Mouse (Mus musculus) forebrain, embryonic 13.5 days (tissue): ENCODE measurements around the gene Olfr1347. TPM values are rescaled to one million over a fixed set of nuclear protein-coding genes. Genes with fewer than 3 reads are reported as not detected.

Experiments used
- ATAC-seq: fragments of 200-750 bp; cut with Nextera tagmentation; 2 replicates; pipeline ENCODE4 v1.8.0; 2017
- H3K27ac ChIP-seq: fragments of 300-500 bp; sonication (generic); 2 replicates; pipeline ENCODE4 v1.5.1; 2015; ENCODE audit warnings: inconsistent platforms, mild to moderate bottlenecking, moderate library complexity
- H3K27me3 ChIP-seq: fragments of 300-500 bp; sonication (generic); 2 replicates; pipeline ENCODE4 v1.6.1; 2015; ENCODE audit warnings: mild to moderate bottlenecking, inconsistent platforms
- H3K36me3 ChIP-seq: fragments of 300-500 bp; sonication (generic); 2 replicates; pipeline ENCODE4 v1.6.1; 2015; ENCODE audit warnings: mild to moderate bottlenecking, inconsistent platforms; ENCODE audit not compliant: poor library complexity, severe bottlenecking
- H3K4me1 ChIP-seq: fragments of 300-500 bp; sonication (generic); 2 replicates; pipeline ENCODE4 v1.6.1; 2015; ENCODE audit warnings: inconsistent platforms
- H3K4me2 ChIP-seq: fragments of 300-500 bp; sonication (generic); 2 replicates; pipeline ENCODE4 v1.6.1; 2015; ENCODE audit warnings: inconsistent platforms, mild to moderate bottlenecking, moderate library complexity
- H3K4me3 ChIP-seq: fragments of 300-500 bp; sonication (generic); 2 replicates; pipeline ENCODE4 v1.5.1; 2015; ENCODE audit warnings: mild to moderate bottlenecking, inconsistent platforms
- H3K9ac ChIP-seq: fragments of 300-500 bp; sonication (generic); 2 replicates; pipeline ENCODE4 v1.6.1; 2015; ENCODE audit warnings: mild to moderate bottlenecking, inconsistent platforms
- H3K9me3 ChIP-seq: fragments of 300-500 bp; sonication (generic); replicated peaks from 2 replicates; pipeline ENCODE4 v1.6.1; 2016; ENCODE audit warnings: inconsistent platforms
- WGBS: fragments of 180-500 bp; shearing (Covaris S2); methylation state at CpG from one replicate; pipeline ENCODE4 v1.1.7; 2015; 5-methylcytosine and 5-hydroxymethylcytosine counted together
- polyA plus RNA-seq: library from polyadenylated mRNA; unstranded; fragments of >200 nt; fragmentation: Nextera tagmentation; extraction: Ambion mirVana; gene quantifications from 2 replicates; pipeline ENCODE4 v1.2.1, GENCODE M21; 2015

The Olfr1347 gene
- polyA plus RNA-seq, 1 experiment from 2014 or later = not detected

DNA sequence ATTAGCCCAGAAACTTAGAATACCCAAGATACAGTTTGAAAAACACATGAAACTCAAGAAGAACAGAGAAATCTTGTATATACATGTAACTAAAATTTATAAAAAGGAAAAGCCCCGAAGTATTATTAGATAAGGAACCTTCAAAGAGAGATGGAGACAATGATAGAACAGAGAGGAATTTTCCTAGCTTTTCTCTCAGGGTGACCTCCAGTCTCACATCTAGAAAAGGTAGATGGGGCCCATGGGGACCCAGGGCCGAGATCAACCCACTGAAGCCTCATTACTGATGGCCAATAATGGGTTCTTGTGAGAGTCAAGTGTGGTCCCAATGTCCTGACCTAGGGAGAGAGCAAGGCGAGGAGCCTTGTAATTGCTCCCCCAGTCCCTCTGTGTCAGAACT lies 61.2 kb downstream of the Olfr1347 start, which contains the start of gene Olfr1344:
Gene Olfr1344, plus strand, starts transcription at position 301 of the 400 bp plus-strand sequence.
- ATAC-seq = no peak
- H3K9ac ChIP-seq = no peak within 1 kb of the TSS
- H3K4me3 ChIP-seq = no peak within 1 kb of the TSS
- no peaks in the 10 kb centered on the region for H3K36me3 ChIP-seq
- 0 out of 2 replicates have a peak, but pooled peaks cover 3% of the 10 kb centered on the region for H3K9me3 ChIP-seq
- H3K27me3 ChIP-seq = no peaks in the 10 kb centered on the region
- WGBS = 78% methylated on average over 3 of the region's 3 CpGs
- H3K4me2 ChIP-seq = no peak within 1 kb of the TSS
- no peak within 1 kb of the TSS for H3K27ac ChIP-seq
- H3K4me1 ChIP-seq = peaks cover 12% of the 10 kb centered on the region

Other genes starting within 250 kb of the Olfr1347 start
- not detected in 2 replicates for gene Epp13, start 247.0 kb downstream of the Olfr1347 start, polyA plus RNA-seq
- gene Zfp667, start 213.2 kb downstream of the Olfr1347 start, polyA plus RNA-seq = 14.8 and 16.5 TPM in 2 replicates
- 9.2 and 9.9 TPM in 2 replicates for gene Zfp583, start 168.5 kb downstream of the Olfr1347 start, polyA plus RNA-seq
- 4.1 and 4.9 TPM in 2 replicates for gene Gm3854, start 156.0 kb downstream of the Olfr1347 start, polyA plus RNA-seq
- gene Zfp78, start 136.5 kb downstream of the Olfr1347 start, polyA plus RNA-seq = 3.3 TPM in 2 replicates
- gene Zfp28, start 116.5 kb downstream of the Olfr1347 start, polyA plus RNA-seq = 12.4 and 13.7 TPM in 2 replicates
- 1.4 and 1.6 TPM in 2 replicates for gene Smim17, start 101.0 kb downstream of the Olfr1347 start, polyA plus RNA-seq
- 0.05 TPM in 1 of 2 replicates, not detected in the other for gene Gm20715, start 89.5 kb downstream of the Olfr1347 start, polyA plus RNA-seq
- gene Olfr1344, start 61.1 kb downstream of the Olfr1347 start, polyA plus RNA-seq = 0.09 TPM in 1 of 2 replicates, not detected in the other
- gene Olfr1336, start 43.6 kb downstream of the Olfr1347 start, polyA plus RNA-seq = not detected in 2 replicates
- gene Olfr1346, start 32.7 kb downstream of the Olfr1347 start, polyA plus RNA-seq = not detected in 2 replicates
- gene Olfr5, start 12.8 kb downstream of the Olfr1347 start, polyA plus RNA-seq = not detected in 2 replicates
- not detected in 2 replicates for gene Olfr1348, start 9.0 kb upstream of the Olfr1347 start, polyA plus RNA-seq
- gene Olfr1349, start 23.2 kb upstream of the Olfr1347 start, polyA plus RNA-seq = not detected in 2 replicates
- gene Olfr1350, start 65.1 kb upstream of the Olfr1347 start, polyA plus RNA-seq = not detected in 2 replicates
- 0.84 and 1.3 TPM in 2 replicates for gene Zim1, start 196.7 kb upstream of the Olfr1347 start, polyA plus RNA-seq
- 58.7 and 69.5 TPM in 2 replicates for gene Peg3, start 230.7 kb upstream of the Olfr1347 start, polyA plus RNA-seq
- 21.8 and 23.2 TPM in 2 replicates for gene Usp29, start 230.8 kb upstream of the Olfr1347 start, polyA plus RNA-seq